ENCODE assay signal across 9 mouse cellular contexts in genomic region chr6:49214086-49214927, GRCm38 (mm10). TPM values are rescaled to one million over a fixed set of nuclear protein-coding genes. Genes with fewer than 3 reads are reported as not detected.
DNase-seq lines count a peak whose midpoint lies in the region; ATAC-seq and TF ChIP-seq lines count a peak whose summit lies in the region.
"Had no signal": no experiment of that assay in that cellular context is flagged by ENCODE, and none has a peak within 500 bp of the region (broad histone marks: within the 10 kb centered on the region; RNA-seq: fewer than 3 reads in every experiment).

No protein-coding gene starts in this region.

- peak; percentile 15 for ATAC-seq in lung, embryonic 14.5 days (ENCODE audit: insufficient read depth)
- ATAC-seq in midbrain, embryonic 13.5 days, result peak; percentile 9; the same call in 1 of the 2 replicates

- TF ChIP-seq POLR2A in bone marrow, adult 2 months (IDR thresholded peaks at IDR 0.05; ENCODE audit: borderline replicate concordance, control insufficient read depth, low read depth, low read length), result no peak

- peak overlapping the region; percentile 100 for H3K27ac ChIP-seq in lung, embryonic 14.5 days (ENCODE audit: low read depth)
- no peak overlapping the region; the same call in 1 of the 2 replicates for H3K27ac ChIP-seq in bone marrow, adult 2 months (ENCODE audit: control insufficient read depth, insufficient read depth, low read depth, low read length, poor library complexity)
- H3K27ac ChIP-seq in midbrain, embryonic 13.5 days, result peak overlapping the region; percentile 96

- no peaks in the 10 kb centered on the region for H3K27me3 ChIP-seq in lung, embryonic 14.5 days (ENCODE audit: insufficient read depth, low read length)
- H3K27me3 ChIP-seq in midbrain, embryonic 13.5 days, result no peaks in the 10 kb centered on the region

- no peaks in the 10 kb centered on the region for H3K36me3 ChIP-seq in lung, embryonic 14.5 days (ENCODE audit: insufficient read depth)
- no peaks in the 10 kb centered on the region for H3K36me3 ChIP-seq in midbrain, embryonic 13.5 days

- H3K4me2 ChIP-seq in lung, embryonic 14.5 days, result peak overlapping the region; percentile 97
- H3K4me2 ChIP-seq in midbrain, embryonic 13.5 days (replicated peaks), result peak overlapping the region; percentile 89

- H3K4me1 ChIP-seq in lung, embryonic 14.5 days (ENCODE audit: insufficient read depth), result peaks cover 11% of the 10 kb centered on the region; the same call in 1 of the 2 replicates
- H3K4me1 ChIP-seq in bone marrow, adult 2 months (ENCODE audit: control insufficient read depth, insufficient read depth, low read length), result no peaks in the 10 kb centered on the region; the same call in 1 of the 2 replicates
- H3K4me1 ChIP-seq in midbrain, embryonic 13.5 days (replicated peaks), result peaks cover 50% of the 10 kb centered on the region

- under 1% methylated on average over 76 of the region's 76 CpGs for WGBS in lung, embryonic 14.5 days
- 1% methylated on average over 76 of the region's 76 CpGs for WGBS in bone marrow, adult 2 months
- under 1% methylated on average over 76 of the region's 76 CpGs for WGBS in midbrain, embryonic 13.5 days

- H3K4me3 ChIP-seq in lung, embryonic 14.5 days (ENCODE audit: low read depth, low read length), result peak overlapping the region; percentile 94
- peak overlapping the region; percentile 31 for H3K4me3 ChIP-seq in bone marrow, adult 2 months (replicated peaks; ENCODE audit: control insufficient read depth, low read depth, low read length)
- H3K4me3 ChIP-seq in midbrain, embryonic 13.5 days (replicated peaks), result peak overlapping the region; percentile 83

- peak overlapping the region; percentile 93 for H3K9ac ChIP-seq in lung, embryonic 14.5 days
- peak overlapping the region; percentile 95 for H3K9ac ChIP-seq in midbrain, embryonic 13.5 days (replicated peaks)

- peak; percentile 95 for DNase-seq in lung, embryonic 14.5 days
- no peak for DNase-seq in lung, postnatal 25 days (ENCODE audit: low spot score)
- peak; percentile 39 to 64 for DNase-seq in gastrocnemius, postnatal 4 days (ENCODE audit: low spot score in 2 of 2)
- DNase-seq in kidney, postnatal 14 days, result peak; percentile 41
- peak; percentile 56 for DNase-seq in testis, postnatal 14 days (ENCODE audit: low spot score)
- DNase-seq in left cerebral cortex, adult 18-20 months (ENCODE audit: low spot score in 2 of 2), result no peak

- no peaks in the 10 kb centered on the region for H3K9me3 ChIP-seq in lung, embryonic 14.5 days (ENCODE audit: low read depth, low read length)
- H3K9me3 ChIP-seq in midbrain, embryonic 13.5 days, result no peaks in the 10 kb centered on the region

- no peak for TF ChIP-seq CTCF in lung, embryonic 14.5 days (IDR thresholded peaks at IDR 0.05; ENCODE audit: low read depth)
- TF ChIP-seq CTCF in bone marrow, adult 2 months (IDR thresholded peaks at IDR 0.05; ENCODE audit: control insufficient read depth, insufficient read depth, low read length), result no peak

RNA-seq across cellular contexts. Expression of gene Igf2bp3, which starts 0.5 kb away (rescaled TPM):
- 62.4 and 67.5 TPM in 2 replicates for polyA plus RNA-seq in lung, embryonic 14.5 days (2014; fragmentation: Nextera tagmentation; extraction: Ambion mirVana)
- 0.31 and 2.7 TPM in 2 replicates for polyA plus RNA-seq in bone marrow, adult 2 months (2011; ENCODE audit: insufficient read depth, insufficient read length, low replicate concordance, missing spikeins)
- 10 to 100 TPM; 18.6 to 20.8 TPM for total RNA-seq in gastrocnemius, postnatal 4 days (2021)
- polyA plus RNA-seq in midbrain, embryonic 13.5 days (2015; fragmentation: Nextera tagmentation; extraction: Ambion mirVana), result 53.7 and 57.8 TPM in 2 replicates
- not detected for total RNA-seq in left cerebral cortex, adult 18-20 months (2021)
- polyA plus RNA-seq: cortical plate, adult 2 months had no signal

RNA-seq across cellular contexts. Expression of gene Tra2a, which starts 49.5 kb away (rescaled TPM):
- 47.8 and 51.6 TPM in 2 replicates for polyA plus RNA-seq in lung, embryonic 14.5 days (2014; fragmentation: Nextera tagmentation; extraction: Ambion mirVana)
- 138 and 166 TPM in 2 replicates for polyA plus RNA-seq in bone marrow, adult 2 months (2011; ENCODE audit: insufficient read depth, insufficient read length, low replicate concordance, missing spikeins)
- 10 to 100 TPM; 36.9 to 42.3 TPM for total RNA-seq in gastrocnemius, postnatal 4 days (2021)
- polyA plus RNA-seq in midbrain, embryonic 13.5 days (2015; fragmentation: Nextera tagmentation; extraction: Ambion mirVana), result 160 and 164 TPM in 2 replicates
- 10 to 100 TPM; 80.5 to 84.7 TPM for total RNA-seq in left cerebral cortex, adult 18-20 months (2021)

Comparison
In these comparisons a context has a peak if more than half of its experiments do, and no peak if none do; other contexts are left out.
1. DNase-seq: peak in lung, embryonic 14.5 days (single experiment), gastrocnemius, postnatal 4 days (2 of 2), kidney, postnatal 14 days (single experiment) and testis, postnatal 14 days (single experiment); none in lung, postnatal 25 days (single experiment) and left cerebral cortex, adult 18-20 months (0 of 2).
2. H3K4me3 ChIP-seq: peak in every context shown above with its lines; median percentile 94 in lung, embryonic 14.5 days; 83 in midbrain, embryonic 13.5 days; 31 in bone marrow, adult 2 months.
3. RNA of gene Igf2bp3, which starts 0.5 kb away (polyA plus RNA-seq): 62.4 to 67.5 TPM in lung, embryonic 14.5 days and 53.7 to 57.8 TPM in midbrain, embryonic 13.5 days; 0.31 to 2.7 TPM in bone marrow, adult 2 months; every median in the first group is over 10 times any median in the second.